Mouse (Mus musculus): ENCODE results near the gene Trpc1.

The Trpc1 gene

DNA sequence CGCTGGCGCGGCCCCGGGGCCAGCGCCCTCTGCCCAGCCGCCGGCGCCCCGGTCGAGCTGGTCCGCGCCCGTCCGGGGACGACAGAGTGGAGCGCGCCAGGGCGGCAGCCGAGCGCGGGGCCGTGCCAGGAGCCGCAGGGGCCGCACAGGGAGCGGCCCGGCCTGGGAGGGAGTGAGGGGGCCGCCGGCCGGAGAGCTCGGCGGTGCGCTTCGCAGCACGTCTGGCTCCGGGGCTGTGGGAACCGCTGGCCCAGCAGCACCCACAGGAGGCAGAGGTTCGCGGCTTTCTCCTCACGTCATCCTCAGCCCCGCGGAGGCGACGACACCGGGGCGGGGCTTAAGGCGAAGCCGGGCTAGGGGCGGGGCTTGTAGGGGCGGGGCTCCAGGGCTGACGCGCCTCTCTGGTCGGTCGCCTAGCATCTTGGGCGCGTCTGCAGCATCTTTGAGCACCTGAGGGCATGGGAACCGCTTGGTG, at the start of gene Trpc1:
TSS of gene Trpc1 (minus strand) at position 339 of the 475 bp plus-strand sequence.
- in situ Hi-C loops (cut with MboI, MseI) = no loop called here

- in situ Hi-C loops (cut with MboI, MseI) = no loop called here
These were observed 46.1 kb upstream of the Trpc1 start for GRCm38 (mm10) chr9:95796323-95796722.

DNA sequence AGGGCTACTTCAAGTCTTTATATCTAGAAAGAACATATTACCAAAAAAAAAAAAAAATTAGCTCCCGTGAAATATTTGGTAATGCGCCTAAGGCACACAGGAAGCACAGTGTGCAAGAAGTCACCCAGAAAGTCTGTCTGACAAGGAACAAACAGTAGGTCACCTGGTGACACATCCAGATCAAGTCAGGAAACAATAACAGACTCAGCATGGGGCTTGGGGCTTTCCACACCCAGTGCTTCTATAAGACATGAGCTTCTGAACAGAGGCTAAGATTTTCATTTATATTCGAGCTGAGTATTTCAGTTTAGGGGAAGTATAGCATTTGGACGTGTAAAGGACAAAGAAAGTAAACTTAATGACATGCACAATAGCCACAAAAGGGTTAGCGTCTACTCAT, 45.7 kb upstream of the Trpc1 start:
- in situ Hi-C loops (cut with MboI, MseI) = no loop called here

- in situ Hi-C loops (cut with MboI, MseI) = no loop called here
These were observed 45.1 kb upstream of the Trpc1 start for GRCm38 (mm10) chr9:95795077-95795784.

DNA sequence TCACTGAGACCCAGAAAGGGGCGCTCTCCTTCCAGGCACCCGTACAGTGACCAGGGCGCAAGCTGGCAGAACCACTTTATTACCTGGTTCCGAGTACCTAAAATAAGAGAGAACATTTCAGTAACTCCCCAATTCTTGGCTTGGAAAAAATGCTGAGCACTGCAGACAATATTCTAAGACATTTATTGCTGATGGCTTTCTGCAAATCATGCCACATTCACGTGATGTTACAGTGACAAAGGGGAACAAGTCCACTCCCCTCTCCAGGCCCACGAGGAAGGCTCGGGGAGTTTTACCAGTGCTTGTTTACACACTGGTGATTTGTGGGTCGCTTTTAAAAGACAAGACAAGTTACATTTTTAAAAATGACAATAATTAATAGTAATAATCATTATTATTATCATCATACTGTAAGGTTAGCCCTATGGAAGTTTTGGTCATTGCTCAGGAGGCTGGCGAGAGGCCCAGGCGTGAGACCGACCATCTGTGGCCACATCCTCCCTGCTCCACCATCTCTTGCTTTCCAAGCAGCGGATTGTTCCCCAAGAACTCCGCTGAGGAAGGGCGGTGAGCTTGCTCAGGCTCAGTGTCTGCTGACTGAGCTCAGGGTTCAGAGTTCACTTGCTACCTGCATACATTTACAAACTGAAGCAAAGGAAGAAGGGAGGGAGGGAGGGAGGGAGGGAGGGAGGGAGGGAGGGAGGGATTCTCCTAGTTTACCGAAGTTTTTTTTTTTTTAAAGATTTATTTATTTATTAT, 44.0 kb upstream of the Trpc1 start:
- in situ Hi-C loops (cut with MboI, MseI) = no loop called here

GRCm38 (mm10) chr9:95784888-95785511, 34.8 kb upstream of the Trpc1 start:
- in situ Hi-C loops (cut with MboI, MseI) = no loop called here

DNA sequence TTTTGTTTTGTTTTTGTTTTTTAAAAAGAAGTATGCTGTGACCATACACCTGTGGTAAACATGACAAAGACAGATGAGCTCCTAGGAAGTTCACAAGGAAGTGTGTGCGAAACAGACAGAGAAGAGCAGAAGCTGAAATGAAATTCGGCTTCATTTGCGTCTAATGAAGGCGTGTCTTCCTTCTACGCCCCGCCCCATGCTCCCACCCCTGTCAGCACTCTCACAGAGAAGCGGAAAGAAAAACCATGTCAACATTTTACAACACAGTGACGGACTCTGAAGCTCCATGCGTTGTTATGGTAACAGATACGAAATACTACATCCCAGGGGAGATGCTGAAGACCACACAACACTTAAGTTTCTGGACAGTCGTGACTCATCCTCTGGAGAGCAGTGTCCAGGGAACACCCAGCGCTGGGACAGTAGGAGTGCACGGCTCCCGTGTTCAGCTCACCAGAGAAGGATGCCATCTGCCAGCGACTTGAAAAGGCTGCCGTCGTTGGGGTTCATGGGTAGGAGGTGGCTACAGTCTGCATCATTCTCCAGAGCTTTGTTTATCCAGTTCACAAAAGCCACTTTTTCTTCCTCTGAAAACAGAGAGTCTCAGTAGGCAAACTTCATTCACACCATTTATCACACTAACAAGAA, 33.6 kb upstream of the Trpc1 start:
- in situ Hi-C loops (cut with MboI, MseI) = no loop called here

DNA sequence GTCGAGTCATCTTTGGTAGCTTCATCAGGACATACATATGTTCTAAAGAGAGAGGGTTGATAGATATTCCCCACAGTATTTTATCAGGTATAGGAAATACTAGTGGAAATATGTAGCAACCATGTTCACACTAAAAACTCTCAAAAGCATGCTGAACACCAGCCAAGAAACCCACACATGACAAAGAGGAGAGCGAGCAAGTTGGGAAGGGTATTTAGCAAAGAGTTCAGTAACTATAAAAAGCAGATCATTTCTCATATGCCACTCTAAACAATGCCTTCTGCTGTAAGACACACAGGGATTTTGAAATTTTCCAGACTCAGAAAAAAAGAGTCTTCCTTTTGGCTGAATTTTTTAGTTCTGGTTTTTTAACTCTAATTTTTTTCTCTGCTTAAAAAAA, 21.5 kb upstream of the Trpc1 start:
- in situ Hi-C loops (cut with MboI, MseI) = loop anchor here (5.0 kb wide), 2 partner anchors 49 to 51 kb away; no protein-coding TSS in a partner anchor

DNA sequence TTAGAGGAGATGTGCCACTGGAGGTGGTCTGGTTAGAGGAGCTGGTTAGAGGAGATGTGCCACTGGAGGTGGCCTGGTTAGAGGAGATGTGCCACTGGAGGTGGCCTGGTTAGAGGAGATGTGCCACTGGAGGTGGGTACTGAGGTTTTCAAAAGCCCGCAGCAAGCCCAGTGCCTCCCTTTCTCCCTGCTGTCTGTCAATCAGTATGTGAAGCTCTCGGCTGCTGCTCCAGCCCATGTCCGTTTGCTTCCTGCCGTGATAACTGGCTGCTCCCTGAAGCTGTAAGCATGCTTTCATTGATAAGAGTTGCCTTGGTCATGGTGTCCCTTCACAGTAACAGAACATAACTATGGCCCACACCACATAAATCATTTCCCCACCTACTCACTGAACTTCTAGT, 13.0 kb upstream of the Trpc1 start:
- in situ Hi-C loops (cut with MboI, MseI) = no loop called here

- in situ Hi-C loops (cut with MboI, MseI) = no loop called here
These were observed 12.1 kb upstream of the Trpc1 start for GRCm38 (mm10) chr9:95762228-95762627.

- in situ Hi-C loops (cut with MboI, MseI) = no loop called here
These were observed 11.2 kb upstream of the Trpc1 start for GRCm38 (mm10) chr9:95761381-95761780.

DNA sequence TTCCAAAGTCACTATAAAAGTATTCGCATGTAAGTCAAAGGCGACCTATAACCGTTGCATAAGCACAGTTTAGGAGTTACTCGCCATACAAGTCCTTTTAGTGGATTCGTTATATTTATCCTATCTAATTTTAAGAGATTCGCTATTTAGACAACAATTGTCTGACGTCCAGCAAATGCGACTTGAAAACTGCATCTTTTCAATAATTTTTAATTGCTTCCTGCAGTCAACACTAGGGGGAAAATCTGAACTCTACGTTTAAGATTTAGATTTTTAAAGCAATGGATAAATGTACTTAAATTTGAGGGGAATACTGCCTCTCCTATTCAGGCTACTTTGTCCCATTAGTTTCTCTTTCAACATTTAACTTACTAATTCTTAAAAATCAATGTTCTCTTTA, 571 bp upstream of the Trpc1 start:
- in situ Hi-C loops (cut with MboI, MseI) = no loop called here

DNA sequence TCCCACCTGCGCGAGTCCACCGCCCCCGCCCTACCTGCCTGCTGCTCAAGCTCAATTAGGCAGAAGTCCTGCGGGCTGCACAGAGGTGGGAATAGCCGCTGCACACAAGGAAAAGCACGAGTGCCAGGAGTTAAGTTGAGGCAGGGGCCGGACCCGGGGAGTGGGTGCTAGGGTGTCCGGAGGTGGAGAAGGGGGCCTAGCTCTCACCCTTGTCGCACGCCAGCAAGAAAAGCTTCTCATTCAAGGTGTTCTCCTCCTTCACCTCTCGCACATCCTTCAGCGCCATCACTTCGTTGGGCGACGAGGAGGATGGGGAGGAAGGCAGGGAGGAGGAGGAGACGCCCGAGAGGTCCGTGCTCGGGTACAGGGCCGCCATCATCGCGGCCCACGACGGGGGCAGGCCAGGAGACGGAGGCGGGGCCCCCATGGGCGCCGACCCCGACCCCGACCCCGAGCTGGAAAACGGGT, 680 bp downstream of the Trpc1 start:
- in situ Hi-C loops (cut with MboI, MseI) = loop anchor here (5.0 kb wide), 1 partner anchor 98 kb away; the partner anchor contains the start of gene Pls1

- in situ Hi-C loops (cut with MboI, MseI) = loop anchor here (5.0 kb wide), 1 partner anchor 100 kb away; the partner anchor contains the start of gene Pls1
These were observed 2.9 kb downstream of the Trpc1 start for GRCm38 (mm10) chr9:95747298-95747697.

DNA sequence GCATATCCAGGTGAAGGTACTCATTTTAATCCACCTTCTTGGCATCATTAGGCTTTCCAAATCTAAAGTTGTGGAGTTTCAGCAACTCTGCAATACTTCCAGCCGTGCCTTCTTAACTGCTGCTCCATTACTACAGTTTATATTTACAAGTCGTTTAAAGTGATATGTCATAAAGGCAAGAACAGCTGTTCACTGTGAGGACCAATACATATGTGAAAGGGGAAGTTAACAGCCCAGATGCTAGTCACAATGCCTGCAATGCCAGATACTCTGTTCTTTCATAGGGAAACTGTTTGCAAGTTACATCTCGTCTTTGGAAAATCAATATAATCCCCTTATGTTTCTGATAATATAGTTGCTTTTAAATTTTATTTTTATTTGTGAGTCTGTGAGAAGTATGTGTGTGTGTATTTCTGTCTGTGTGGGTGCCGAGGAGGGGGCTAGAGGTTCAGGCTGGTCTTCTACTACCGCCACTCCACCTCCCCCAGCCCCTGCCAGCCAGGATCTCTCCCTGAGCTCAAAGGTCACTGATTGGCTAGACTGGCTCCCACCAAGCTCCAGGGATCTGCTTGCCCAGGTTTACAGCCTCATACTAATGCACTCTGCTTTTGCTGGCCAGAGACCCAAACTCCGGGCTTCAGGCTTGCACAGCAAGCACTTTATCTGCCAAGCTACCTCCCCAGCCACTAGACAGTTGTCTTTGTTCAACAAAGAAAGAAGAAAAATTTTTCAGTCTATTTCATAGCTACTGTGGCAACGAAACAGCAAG, 5.1 kb downstream of the Trpc1 start:
- in situ Hi-C loops (cut with MboI, MseI) = loop anchor here (5.0 kb wide), 1 partner anchor 102 kb away; the partner anchor contains the start of gene Pls1

DNA sequence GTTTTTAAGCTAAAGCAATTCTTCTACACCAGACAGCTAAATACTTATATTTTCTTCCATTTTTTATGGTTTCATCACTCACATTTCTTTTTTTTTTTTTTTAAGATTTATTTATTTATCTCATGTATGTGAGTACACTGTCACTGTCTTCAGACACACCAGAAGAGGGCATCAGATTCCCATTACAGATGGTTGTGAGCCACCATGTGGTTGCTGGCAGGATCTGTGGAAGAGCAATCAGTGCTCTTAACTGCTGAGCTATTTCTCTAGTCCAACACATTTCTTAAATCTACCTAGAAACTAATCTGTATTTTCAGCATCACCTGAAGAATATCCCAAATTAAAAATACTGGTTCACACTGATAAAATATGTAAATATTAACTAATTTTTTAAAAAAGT, 13.9 kb downstream of the Trpc1 start:
- in situ Hi-C loops (cut with MboI, MseI) = no loop called here

GRCm38 (mm10) chr9:95712574-95712973, 37.6 kb downstream of the Trpc1 start:
- in situ Hi-C loops (cut with MboI, MseI) = no loop called here

GRCm38 (mm10) chr9:95708943-95709342, 41.2 kb downstream of the Trpc1 start:
- in situ Hi-C loops (cut with MboI, MseI) = loop anchor here (10.0 kb wide), 1 partner anchor 146 kb away; the partner anchor contains the start of gene Atr

- in situ Hi-C loops (cut with MboI, MseI) = loop anchor here (10.0 kb wide), 1 partner anchor 149 kb away; the partner anchor contains the start of gene Atr
These were observed 44.8 kb downstream of the Trpc1 start for GRCm38 (mm10) chr9:95705371-95705770.

DNA sequence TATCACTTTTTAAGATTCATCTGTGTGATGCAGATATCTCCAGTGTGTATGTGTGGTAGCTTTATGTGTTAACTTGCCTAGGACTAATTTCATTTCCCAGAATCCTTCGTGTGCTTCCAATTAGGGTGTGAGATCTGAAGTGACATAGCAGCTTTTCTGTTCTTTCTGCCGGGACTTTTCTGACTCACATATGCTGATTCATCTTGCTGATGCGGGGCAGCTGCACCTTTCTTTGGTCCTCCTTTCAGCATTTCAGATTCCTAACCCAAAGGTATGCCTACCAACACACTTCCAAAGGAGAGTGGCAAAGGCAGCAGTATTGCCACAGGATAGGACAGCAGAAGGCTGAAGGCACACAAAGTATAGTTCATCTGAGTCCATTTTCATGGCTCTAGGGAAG, 46.1 kb downstream of the Trpc1 start:
- in situ Hi-C loops (cut with MboI, MseI) = loop anchor here (10.0 kb wide), 1 partner anchor 151 kb away; the partner anchor contains the start of gene Atr

GRCm38 (mm10) chr9:95699273-95699672, 50.9 kb downstream of the Trpc1 start:
- in situ Hi-C loops (cut with MboI, MseI) = no loop called here

All from T-helper 1 cell (primary cell).